Mouse (Mus musculus): ENCODE measurements at regions not wholly inside any gene's neighbourhood (a gene's known extent, or its start where the extent isn't known, plus 50 kb on each side); places are given as distances from the start of the nearest gene placed in this dataset.
A peak's percentile ranks its signal among the peaks of the same experiment; 100 is the strongest.

DNA sequence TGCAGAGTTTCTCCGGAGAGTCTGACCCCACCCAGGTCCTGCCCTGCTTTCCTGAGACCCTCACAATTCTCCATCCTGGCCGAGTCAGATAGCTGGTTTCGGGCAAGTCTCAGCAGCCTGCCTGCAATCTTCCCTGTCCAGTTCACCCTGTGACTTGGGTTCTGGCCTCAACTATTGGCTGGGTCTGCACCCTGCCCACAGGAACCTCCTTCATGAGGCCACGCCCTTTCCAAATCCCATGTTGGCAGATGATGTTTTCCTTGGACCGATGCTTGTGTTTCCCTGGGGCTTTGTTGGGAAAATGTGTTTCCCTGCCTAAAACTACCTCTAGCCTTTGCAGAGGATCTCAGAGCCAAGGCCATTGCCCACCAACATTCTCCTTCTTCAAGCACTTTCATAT lies 171.0 kb upstream of the Klf3 start:
- no peaks in the 10 kb centered on the region for H3K4me1 ChIP-seq
- no peak for ATAC-seq (ENCODE audit: extremely low read depth, insufficient number of reproducible peaks, low FRiP score, low TSS enrichment)
- 77% methylated on average over 5 of the region's 5 CpGs for WGBS
- no peak overlapping the region for H3K27ac ChIP-seq (replicated peaks)
- no peaks in the 10 kb centered on the region for H3K36me3 ChIP-seq
- no peak overlapping the region for H3K9ac ChIP-seq
- no peaks in the 10 kb centered on the region for H3K27me3 ChIP-seq (replicated peaks)
- no peak overlapping the region for H3K4me3 ChIP-seq
- H3K9me3 ChIP-seq: no peaks in the 10 kb centered on the region
- no peak overlapping the region for H3K4me2 ChIP-seq

DNA sequence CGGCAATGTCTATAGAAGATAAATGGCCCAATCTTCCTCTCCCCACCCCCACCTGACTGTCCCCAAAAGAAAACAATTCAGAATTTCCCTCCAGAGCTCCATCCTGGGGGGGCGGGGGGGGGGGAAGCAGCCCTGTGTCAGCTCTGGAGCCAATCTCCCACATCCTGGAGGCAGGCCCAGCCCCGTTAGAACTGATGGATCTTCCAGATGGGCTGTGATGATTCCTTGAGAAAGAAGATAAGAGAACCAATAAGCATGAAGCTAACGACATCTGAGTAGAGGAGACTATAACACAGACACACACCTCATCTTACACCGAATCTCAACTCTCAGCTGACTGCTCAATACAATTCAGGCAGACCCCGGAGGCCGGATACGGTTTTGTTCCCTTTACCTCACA lies 169.2 kb upstream of the Klf3 start:
- no peaks in the 10 kb centered on the region for H3K36me3 ChIP-seq
- H3K27me3 ChIP-seq (replicated peaks): no peaks in the 10 kb centered on the region
- ATAC-seq (ENCODE audit: extremely low read depth, insufficient number of reproducible peaks, low FRiP score, low TSS enrichment): no peak
- no peak overlapping the region for H3K4me2 ChIP-seq
- H3K4me1 ChIP-seq: no peaks in the 10 kb centered on the region
- H3K27ac ChIP-seq (replicated peaks): no peak overlapping the region
- no peaks in the 10 kb centered on the region for H3K9me3 ChIP-seq
- no peak overlapping the region for H3K9ac ChIP-seq
- no peak overlapping the region for H3K4me3 ChIP-seq
- WGBS: 66% methylated on average over 8 of the region's 8 CpGs

DNA sequence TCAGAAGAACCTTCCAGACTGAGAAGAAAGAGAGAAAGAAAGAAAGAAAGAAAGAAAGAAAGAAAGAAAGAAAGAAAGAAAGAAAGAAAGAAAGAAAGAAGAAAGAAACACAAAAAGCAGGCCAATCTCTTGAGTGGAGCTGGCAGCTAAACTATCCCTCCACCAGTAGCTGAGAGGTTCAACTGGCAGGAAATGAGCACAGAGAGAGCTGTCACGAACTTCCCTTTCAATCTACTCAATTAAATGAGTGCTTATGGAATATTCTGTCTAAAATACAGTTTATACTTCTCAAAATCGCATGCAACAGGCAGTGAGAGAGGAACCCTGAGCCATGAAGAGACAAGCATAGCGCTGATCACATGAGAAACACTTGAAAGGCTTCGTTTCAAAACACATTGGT lies 168.5 kb upstream of the Klf3 start:
- WGBS: 63% methylated on average over 4 of the region's 4 CpGs

DNA sequence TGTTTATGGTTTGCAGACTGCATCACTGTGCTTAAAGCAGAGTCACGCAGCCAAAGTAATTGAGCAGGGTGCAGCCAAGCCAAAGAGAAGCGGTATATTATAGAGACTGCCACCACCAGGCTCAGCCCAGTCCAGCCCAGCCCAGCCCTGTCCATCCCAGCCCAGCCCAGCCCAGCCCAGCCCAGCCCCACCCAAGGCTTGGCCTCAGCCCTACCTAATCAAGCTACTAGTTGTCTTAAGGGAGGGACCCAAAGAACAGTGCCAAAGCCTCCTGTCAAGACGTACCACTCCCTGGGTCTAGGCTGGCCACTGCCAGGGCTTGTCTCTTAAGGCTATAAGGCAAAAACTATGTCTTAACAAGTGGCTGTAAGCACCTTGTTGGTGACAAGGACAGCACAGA lies 166.9 kb upstream of the Klf3 start:
- Histone ChIP-seq H3K4me3 (no peak overlapping the region), H3K4me1 (no peaks in the 10 kb centered on the region), H3K9ac (no peak overlapping the region), H3K27ac (replicated peaks) (no peak overlapping the region), H3K4me2 (no peak overlapping the region), H3K36me3 (no peaks in the 10 kb centered on the region), H3K27me3 (replicated peaks) (no peaks in the 10 kb centered on the region), H3K9me3 (no peaks in the 10 kb centered on the region)
- no peak for ATAC-seq (ENCODE audit: extremely low read depth, insufficient number of reproducible peaks, low FRiP score, low TSS enrichment)
- WGBS: 86% methylated on average over 3 of the region's 3 CpGs

More for the DNA sequence above, 168.5 kb upstream of the Klf3 start:
- no peak overlapping the region for H3K4me2 ChIP-seq
- H3K4me1 ChIP-seq: no peaks in the 10 kb centered on the region
- H3K4me3 ChIP-seq: no peak overlapping the region
- H3K9me3 ChIP-seq: no peaks in the 10 kb centered on the region
- H3K9ac ChIP-seq: no peak overlapping the region
- no peak overlapping the region for H3K27ac ChIP-seq (replicated peaks)
- no peaks in the 10 kb centered on the region for H3K36me3 ChIP-seq
- H3K27me3 ChIP-seq (replicated peaks): no peaks in the 10 kb centered on the region
- no peak for ATAC-seq (ENCODE audit: extremely low read depth, insufficient number of reproducible peaks, low FRiP score, low TSS enrichment)

DNA sequence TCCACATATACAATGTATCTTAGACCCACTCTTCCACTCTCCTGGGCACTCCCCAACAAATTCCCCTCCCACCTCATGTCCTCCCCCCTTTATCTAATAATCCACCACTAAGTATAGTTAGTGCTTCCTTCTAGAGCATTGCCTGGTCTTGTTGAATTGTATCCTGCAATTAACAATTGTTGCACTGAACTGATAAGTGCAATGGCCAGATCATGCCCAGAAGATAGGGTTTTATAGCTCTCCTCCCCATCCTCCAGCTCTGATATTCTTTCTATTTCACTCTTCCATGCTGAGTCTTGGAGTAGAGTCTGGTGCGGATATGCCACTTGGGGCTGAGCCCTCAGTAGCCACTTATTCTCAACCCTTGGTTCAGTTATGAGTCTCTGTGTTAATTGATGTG lies 159.6 kb upstream of the Klf3 start:
- ATAC-seq (ENCODE audit: extremely low read depth, insufficient number of reproducible peaks, low FRiP score, low TSS enrichment): no peak
- H3K27me3 ChIP-seq (replicated peaks): no peaks in the 10 kb centered on the region
- H3K4me3 ChIP-seq: no peak overlapping the region
- no peak overlapping the region for H3K9ac ChIP-seq
- H3K27ac ChIP-seq (replicated peaks): no peak overlapping the region
- peaks cover 5% of the 10 kb centered on the region; the same call in 1 of the 2 replicates for H3K9me3 ChIP-seq
- H3K4me1 ChIP-seq: peaks cover 19% of the 10 kb centered on the region
- no peak overlapping the region for H3K4me2 ChIP-seq
- no peaks in the 10 kb centered on the region for H3K36me3 ChIP-seq
- 93% methylated on average over 1 of the region's 1 CpGs for WGBS

DNA sequence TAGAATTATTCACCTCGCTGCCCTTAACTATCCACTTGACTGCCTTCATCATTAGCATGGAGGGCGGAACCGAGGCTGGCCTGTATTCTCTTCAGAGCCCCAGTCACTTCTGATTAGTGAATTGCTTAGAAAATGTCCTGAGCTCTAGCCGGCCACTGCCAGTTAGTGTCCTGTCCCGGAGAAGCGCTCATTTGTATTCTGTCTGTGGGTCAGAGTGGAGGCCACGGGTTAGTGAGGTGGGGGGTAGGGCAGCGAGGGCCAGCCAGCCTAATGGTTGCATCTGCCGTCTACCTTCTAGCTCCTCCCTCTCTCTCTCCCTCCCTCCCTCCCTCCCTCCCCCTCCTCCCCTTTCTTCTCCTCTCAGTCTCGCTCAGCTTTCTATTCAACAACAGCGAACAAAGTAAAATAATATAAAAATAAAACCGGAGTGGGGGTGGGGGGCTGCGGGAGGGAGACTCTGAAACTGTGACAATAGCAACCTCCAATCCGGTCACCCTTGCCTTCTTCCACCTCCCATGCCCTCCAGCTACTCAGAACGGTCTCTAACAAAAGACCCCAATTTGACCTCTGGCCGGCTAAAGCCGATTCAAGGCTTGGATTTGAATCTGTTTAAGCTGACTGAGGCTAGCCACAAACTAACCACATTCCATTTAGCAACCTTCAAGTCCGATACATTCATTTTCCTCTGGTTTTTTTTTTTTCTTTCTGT lies 155.6 kb upstream of the Klf3 start:
- ATAC-seq (ENCODE audit: extremely low read depth, insufficient number of reproducible peaks, low FRiP score, low TSS enrichment): peak; percentile 71; the same call in 1 of the 2 replicates
- WGBS: 3% methylated on average over 18 of the region's 18 CpGs
- H3K27ac ChIP-seq (replicated peaks): peak overlapping the region; percentile 29; the same call in 1 of the 2 replicates

DNA sequence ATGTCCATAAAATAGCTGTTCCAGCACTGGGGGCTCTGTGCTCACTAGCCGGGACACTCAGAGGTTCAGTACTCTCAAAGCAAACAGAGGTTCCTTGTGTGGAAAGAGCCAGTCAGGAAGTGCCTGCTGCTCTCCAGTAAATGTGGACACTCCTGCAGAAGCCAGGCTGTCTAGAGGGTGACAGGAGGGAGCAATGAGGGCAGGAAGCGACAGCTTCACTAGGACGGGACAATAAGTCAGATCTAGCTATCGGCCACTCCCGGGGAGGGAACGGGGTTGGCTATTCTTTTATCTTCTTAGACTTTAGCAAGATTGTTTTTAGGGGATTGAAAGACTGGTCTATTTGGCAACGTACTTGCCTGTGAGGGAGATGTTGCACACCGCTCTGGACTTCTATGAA lies 154.7 kb upstream of the Klf3 start:
- H3K4me1 ChIP-seq: peaks cover 28% of the 10 kb centered on the region
- peak overlapping the region; percentile 65 for H3K9ac ChIP-seq
- peak overlapping the region; percentile 64 for H3K4me2 ChIP-seq
- peaks cover 5% of the 10 kb centered on the region; the same call in 1 of the 2 replicates for H3K9me3 ChIP-seq
- no peaks in the 10 kb centered on the region for H3K27me3 ChIP-seq (replicated peaks)
- no peak overlapping the region for H3K4me3 ChIP-seq
- WGBS: 14% methylated on average over 8 of the region's 8 CpGs
- no peak for ATAC-seq (ENCODE audit: extremely low read depth, insufficient number of reproducible peaks, low FRiP score, low TSS enrichment)
- peak overlapping the region; percentile 65 for H3K27ac ChIP-seq (replicated peaks)
- H3K36me3 ChIP-seq: no peaks in the 10 kb centered on the region

More for the DNA sequence above, 155.6 kb upstream of the Klf3 start:
- H3K9me3 ChIP-seq: peaks cover 5% of the 10 kb centered on the region; the same call in 1 of the 2 replicates
- H3K27me3 ChIP-seq (replicated peaks): no peaks in the 10 kb centered on the region
- H3K4me3 ChIP-seq: peak overlapping the region; percentile 47
- peak overlapping the region; percentile 64 for H3K4me2 ChIP-seq
- H3K9ac ChIP-seq: peak overlapping the region; percentile 72
- peaks cover 28% of the 10 kb centered on the region for H3K4me1 ChIP-seq
- H3K36me3 ChIP-seq: no peaks in the 10 kb centered on the region

DNA sequence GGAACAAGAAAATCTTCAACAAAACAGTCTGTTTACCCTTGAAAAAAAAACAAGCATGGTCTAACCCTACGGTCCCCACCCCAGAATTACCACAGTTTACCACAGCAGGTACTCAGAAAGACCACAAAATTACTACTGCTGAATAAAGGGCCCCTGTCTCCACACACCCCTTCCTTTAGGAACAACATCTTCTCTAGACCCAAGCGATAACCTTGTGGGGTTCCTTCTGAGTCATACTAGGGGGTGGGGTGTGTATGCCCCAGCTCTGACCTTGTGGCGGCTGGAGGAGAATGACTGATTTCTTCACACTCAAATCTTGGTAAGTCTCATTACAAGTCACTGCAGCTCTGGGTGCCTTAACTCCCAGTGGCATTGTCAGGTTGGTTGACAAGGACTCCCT lies 151.8 kb upstream of the Klf3 start:
- H3K4me3 ChIP-seq: no peak overlapping the region
- no peaks in the 10 kb centered on the region for H3K27me3 ChIP-seq (replicated peaks)
- H3K9me3 ChIP-seq: no peaks in the 10 kb centered on the region
- H3K4me1 ChIP-seq: peaks cover 28% of the 10 kb centered on the region
- no peaks in the 10 kb centered on the region for H3K36me3 ChIP-seq
- 70% methylated on average over 3 of the region's 3 CpGs for WGBS
- H3K4me2 ChIP-seq: no peak overlapping the region
- no peak overlapping the region for H3K27ac ChIP-seq (replicated peaks)
- no peak overlapping the region for H3K9ac ChIP-seq
- ATAC-seq (ENCODE audit: extremely low read depth, insufficient number of reproducible peaks, low FRiP score, low TSS enrichment): no peak

DNA sequence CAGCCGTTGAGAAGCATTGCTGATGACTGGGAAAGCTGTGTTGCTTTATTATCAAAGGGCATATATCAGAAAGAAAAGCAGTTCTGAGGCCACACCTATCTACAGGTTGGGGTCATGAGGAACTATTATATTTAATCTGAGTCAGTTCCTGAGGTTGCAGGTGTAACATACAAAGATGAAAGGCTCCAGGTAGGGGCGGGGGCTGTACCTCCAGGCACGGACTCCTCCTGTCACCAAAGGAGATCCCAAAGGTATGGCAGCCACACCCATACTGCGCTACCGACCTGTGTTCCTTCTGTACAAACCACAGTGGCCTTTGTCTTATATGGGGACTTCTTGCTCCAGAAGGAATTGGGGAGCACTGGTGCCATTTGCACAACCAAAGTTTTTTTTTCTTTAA lies 149.4 kb upstream of the Klf3 start:
- Histone ChIP-seq H3K9ac (no peak overlapping the region), H3K4me2 (no peak overlapping the region), H3K4me3 (no peak overlapping the region), H3K4me1 (peaks cover 7% of the 10 kb centered on the region), H3K36me3 (no peaks in the 10 kb centered on the region), H3K9me3 (no peaks in the 10 kb centered on the region), H3K27me3 (replicated peaks) (no peaks in the 10 kb centered on the region), H3K27ac (replicated peaks) (no peak overlapping the region)
- no peak for ATAC-seq (ENCODE audit: extremely low read depth, insufficient number of reproducible peaks, low FRiP score, low TSS enrichment)
- 93% methylated on average over 5 of the region's 5 CpGs for WGBS

DNA sequence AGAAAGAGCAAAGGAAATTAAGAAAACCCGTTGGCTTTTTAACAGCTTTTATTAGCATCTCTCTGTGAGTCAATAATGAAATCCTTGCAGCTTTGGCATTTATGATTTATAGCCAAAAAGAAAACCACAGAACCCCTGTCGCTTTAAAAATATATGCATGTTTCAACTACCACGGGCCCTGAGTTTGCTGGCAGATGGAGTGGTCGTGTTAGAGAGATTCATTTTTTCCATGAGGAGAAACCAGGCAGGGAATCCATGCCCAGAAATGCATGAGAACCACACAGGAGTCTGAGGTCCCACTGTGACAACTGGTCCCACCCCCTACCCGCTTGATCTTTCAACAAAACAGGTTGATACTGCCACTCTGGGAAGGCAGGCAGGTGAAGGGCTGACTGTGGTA lies 147.9 kb upstream of the Klf3 start:
- WGBS: 54% methylated on average over 5 of the region's 5 CpGs
- Histone ChIP-seq H3K4me1 (peaks cover 4% of the 10 kb centered on the region), H3K27me3 (replicated peaks) (no peaks in the 10 kb centered on the region), H3K36me3 (no peaks in the 10 kb centered on the region), H3K4me3 (no peak overlapping the region), H3K4me2 (no peak overlapping the region), H3K27ac (replicated peaks) (no peak overlapping the region), H3K9me3 (no peaks in the 10 kb centered on the region), H3K9ac (no peak overlapping the region)
- no peak for ATAC-seq (ENCODE audit: extremely low read depth, insufficient number of reproducible peaks, low FRiP score, low TSS enrichment)

DNA sequence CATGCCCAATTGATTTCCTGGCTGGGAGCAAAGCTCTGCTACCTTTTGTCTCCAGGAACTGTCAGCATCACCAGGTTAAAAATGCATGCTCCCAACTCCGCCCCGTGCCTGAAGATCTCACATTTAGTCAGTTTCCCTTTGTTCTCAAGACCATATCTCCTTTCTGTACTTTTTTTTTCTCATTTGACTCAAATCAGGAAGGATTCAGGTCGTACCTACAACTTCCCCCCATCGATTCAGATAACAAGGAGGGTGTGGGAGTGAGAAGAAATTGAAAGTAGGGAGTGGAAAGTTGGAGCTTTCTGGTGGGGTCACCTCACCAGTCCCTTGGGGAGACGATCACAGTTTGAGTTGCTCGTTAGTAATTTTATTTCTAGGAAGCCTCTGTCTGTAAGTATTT lies 141.2 kb upstream of the Klf3 start:
- no peaks in the 10 kb centered on the region for H3K9me3 ChIP-seq
- no peak overlapping the region for H3K27ac ChIP-seq (replicated peaks)
- no peaks in the 10 kb centered on the region for H3K4me1 ChIP-seq
- ATAC-seq (ENCODE audit: extremely low read depth, insufficient number of reproducible peaks, low FRiP score, low TSS enrichment): no peak
- H3K36me3 ChIP-seq: no peaks in the 10 kb centered on the region
- H3K4me2 ChIP-seq: no peak overlapping the region
- WGBS: 47% methylated on average over 6 of the region's 6 CpGs
- no peak overlapping the region for H3K4me3 ChIP-seq
- no peak overlapping the region for H3K9ac ChIP-seq
- H3K27me3 ChIP-seq (replicated peaks): no peaks in the 10 kb centered on the region

DNA sequence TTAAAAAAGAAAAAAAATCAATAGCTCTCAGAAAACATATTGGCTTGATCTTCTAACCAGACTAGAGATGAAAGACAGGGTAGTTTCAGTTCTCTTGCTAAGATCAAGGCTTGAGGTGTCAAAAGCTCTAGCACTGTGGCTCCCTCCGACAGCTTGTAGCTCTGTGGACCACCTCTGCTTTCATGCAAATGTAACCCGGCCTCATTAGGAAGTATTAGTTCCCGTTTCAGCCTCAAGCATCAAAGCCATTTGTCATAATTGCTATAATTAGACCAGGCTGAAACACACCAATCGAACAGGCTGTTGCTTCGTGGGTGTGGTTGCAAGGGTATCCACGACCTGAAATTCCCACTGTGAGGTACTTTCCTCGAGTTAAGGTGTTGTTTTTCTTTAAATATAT lies 140.7 kb upstream of the Klf3 start:
- 56% methylated on average over 7 of the region's 7 CpGs for WGBS

More for the DNA sequence above, 140.7 kb upstream of the Klf3 start:
- Histone ChIP-seq H3K36me3 (no peaks in the 10 kb centered on the region), H3K27ac (replicated peaks) (no peak overlapping the region), H3K9me3 (no peaks in the 10 kb centered on the region), H3K4me1 (no peaks in the 10 kb centered on the region), H3K9ac (no peak overlapping the region), H3K4me3 (no peak overlapping the region), H3K27me3 (replicated peaks) (no peaks in the 10 kb centered on the region), H3K4me2 (no peak overlapping the region)
- ATAC-seq (ENCODE audit: extremely low read depth, insufficient number of reproducible peaks, low FRiP score, low TSS enrichment): no peak

All from heart, embryonic 13.5 days (tissue).